Mouse (Mus musculus) CH12.LX (cell line): ENCODE results near the gene Add1. TPM values are rescaled to one million over a fixed set of nuclear protein-coding genes. Genes with fewer than 3 reads are reported as not detected.

Source experiments
- DNase-seq: peaks from one replicate; pipeline ENCODE4 v3.0.0-alpha.2; 2013; ENCODE audit errors: extremely low read depth
- H3K27ac ChIP-seq: 2 replicates; pipeline ENCODE4 v1.5.1; 2012; ENCODE audit warnings: low read depth, mild to moderate bottlenecking, control low read depth, moderate library complexity; ENCODE audit not compliant: insufficient read depth
- H3K27me3 ChIP-seq: replicated peaks from 2 replicates; pipeline ENCODE3; 2012; ENCODE audit warnings: inconsistent platforms
- H3K36me3 ChIP-seq, 2 experiments: replicated peaks in 1 of 2; 2 replicates each; pipeline versions ENCODE3 to v1.6.1; 2012; ENCODE audit warnings: inconsistent platforms in 1 of 2, low read length in 1 of 2, mild to moderate bottlenecking in 1 of 2, mixed read lengths in 1 of 2, moderate library complexity in 1 of 2; ENCODE audit not compliant: control insufficient read depth in 1 of 2, insufficient read depth in 1 of 2
- H3K4me1 ChIP-seq, 2 experiments: 2 replicates each; pipeline ENCODE4 v1.6.1; 2012; ENCODE audit warnings: inconsistent platforms in 1 of 2, moderate library complexity in 1 of 2; ENCODE audit not compliant: insufficient read depth in 2 of 2, control insufficient read depth in 1 of 2
- H3K4me2 ChIP-seq: 2 replicates; pipeline ENCODE4 v1.6.1; 2012; ENCODE audit warnings: low read depth, mild to moderate bottlenecking, control low read depth; ENCODE audit not compliant: poor library complexity, insufficient read depth, severe bottlenecking
- H3K4me3 ChIP-seq, 3 experiments: fragments of 150-350 bp in 1 of 3; sonication (generic) in 1 of 3; replicated peaks in 1 of 3; 2 replicates each; pipeline versions ENCODE3 to v1.5.1; 2011 to 2012; ENCODE audit warnings: low read depth in 2 of 3, low read length in 2 of 3, mild to moderate bottlenecking in 2 of 3, moderate library complexity in 2 of 3, control low read depth in 1 of 3, improper control_type of control experiment in 1 of 3, inconsistent platforms in 1 of 3, mixed read lengths in 1 of 3; ENCODE audit not compliant: poor library complexity in 1 of 3
- H3K79me2 ChIP-seq: replicated peaks from 2 replicates; pipeline ENCODE4 v1.6.1; 2012; ENCODE audit warnings: mild to moderate bottlenecking, moderate library complexity; ENCODE audit not compliant: control insufficient read depth, poor library complexity, insufficient read depth, severe bottlenecking; ENCODE audit errors: extremely low read depth
- H3K9ac ChIP-seq: 2 replicates; pipeline ENCODE4 v1.6.1; 2012; ENCODE audit warnings: low read depth, mild to moderate bottlenecking, control low read depth, moderate library complexity; ENCODE audit not compliant: insufficient read depth
- H3K9me3 ChIP-seq: replicated peaks from 2 replicates; pipeline ENCODE3; 2012; ENCODE audit warnings: low read length, inconsistent platforms, mixed read lengths
- E2F4 ChIP-seq: IDR thresholded peaks from 2 replicates; pipeline ENCODE4 v1.6.1; 2011; ENCODE audit warnings: low read depth, low read length, improper control_type of control experiment; ENCODE audit not compliant: insufficient replicate concordance
- ELF1 ChIP-seq: IDR thresholded peaks from 2 replicates; pipeline ENCODE4 v1.6.1; 2014; ENCODE audit warnings: low read depth, mild to moderate bottlenecking, inconsistent platforms, low read length, improper control_type of control experiment
- EP300 ChIP-seq: IDR thresholded peaks from 2 replicates; pipeline ENCODE4 v1.6.1; 2011; ENCODE audit warnings: low read length, improper control_type of control experiment
- ETS1 ChIP-seq: conservative IDR thresholded peaks from 2 replicates; pipeline ENCODE4 v1.6.1; 2012; ENCODE audit warnings: low read depth, mild to moderate bottlenecking, inconsistent platforms, low read length, improper control_type of control experiment, moderate library complexity
- GABPA ChIP-seq: IDR thresholded peaks from 2 replicates; pipeline ENCODE4 v1.6.1; 2012; ENCODE audit warnings: low read depth, low read length, improper control_type of control experiment, inconsistent platforms; ENCODE audit not compliant: insufficient replicate concordance
- IRF4 ChIP-seq: IDR thresholded peaks from 2 replicates; pipeline ENCODE4 v1.6.1; 2014; ENCODE audit warnings: low read depth, mild to moderate bottlenecking, inconsistent platforms, low read length, improper control_type of control experiment
- JUN ChIP-seq: IDR thresholded peaks from 2 replicates; pipeline ENCODE4 v1.6.1; 2011; ENCODE audit warnings: low read depth, mild to moderate bottlenecking, low read length, improper control_type of control experiment, moderate library complexity; ENCODE audit not compliant: insufficient read depth
- JUND ChIP-seq: conservative IDR thresholded peaks from 2 replicates; pipeline ENCODE4 v1.6.1; 2011; ENCODE audit warnings: low read depth, low read length, improper control_type of control experiment
- KAT2A ChIP-seq: IDR thresholded peaks from 2 replicates; pipeline ENCODE4 v1.6.1; 2012; ENCODE audit warnings: low read length, improper control_type of control experiment, inconsistent platforms; ENCODE audit not compliant: insufficient replicate concordance
- MAX ChIP-seq: IDR thresholded peaks from 2 replicates; pipeline ENCODE4 v1.6.1; 2011; ENCODE audit warnings: low read length, improper control_type of control experiment
- MAZ ChIP-seq: IDR thresholded peaks from 2 replicates; pipeline ENCODE4 v1.6.1; 2012; ENCODE audit warnings: low read depth, mild to moderate bottlenecking, inconsistent platforms, low read length, improper control_type of control experiment, moderate library complexity
- PAX5 ChIP-seq: IDR thresholded peaks from 2 replicates; pipeline ENCODE4 v1.6.1; 2012; ENCODE audit warnings: low read length, inconsistent platforms, mixed read lengths
- POLR2A ChIP-seq: IDR thresholded peaks from 2 replicates; pipeline ENCODE4 v1.6.1; 2011; ENCODE audit warnings: low read depth, mild to moderate bottlenecking, improper control_type of control experiment, low read length
- TCF12 ChIP-seq: IDR thresholded peaks from 2 replicates; pipeline ENCODE4 v1.6.1; 2014; ENCODE audit warnings: low read depth, mild to moderate bottlenecking, inconsistent platforms, low read length, improper control_type of control experiment
- USF2 ChIP-seq: conservative IDR thresholded peaks from 2 replicates; pipeline ENCODE4 v1.6.1; 2011; ENCODE audit warnings: low read depth, low read length, improper control_type of control experiment
- ZKSCAN1 ChIP-seq: IDR thresholded peaks from 2 replicates; pipeline ENCODE4 v1.6.1; 2012; ENCODE audit warnings: low read depth, inconsistent platforms, low read length, improper control_type of control experiment, borderline replicate concordance
- dilution Hi-C: fragments of 300-500 bp; cut with MboI; formaldehyde crosslinking; loops from 2 replicates; pipeline ENCODE4 v1.14.3; 2020; ENCODE audit warnings: low sequenced_read_pairs; ENCODE audit not compliant: extremely low pct_unique_long_range_greater_than_20kb, extremely low pct_ligation_motif_present
- in situ Hi-C: fragments of 300-500 bp; cut with MboI; formaldehyde crosslinking; loops from 3 replicates; pipeline ENCODE4 v1.14.3; 2019; ENCODE audit warnings: low sequenced_read_pairs, low pct_ligation_motif_present, low pct_unique_long_range_greater_than_20kb, mixed read lengths
- polyA plus RNA-seq: library from polyadenylated mRNA; unstranded; fragments of >175 nt; gene quantifications from 2 replicates; pipeline ENCODE4 v1.2.1, GENCODE M21; 2012; ENCODE audit warnings: low read depth; ENCODE audit not compliant: insufficient read length
- total RNA-seq, 2 experiments: library from RNA; depleted of rRNA; stranded (reverse); fragments of 300-350 nt in 1 of 2; fragments of >200 nt in 1 of 2; gene quantifications; 2 replicates each; pipeline ENCODE4 v1.2.3; 2012 to 2014

The Add1 gene
- total and polyA plus RNA-seq, 3 experiments = 28.1 to 46.0 (median 45.0) TPM

DNA sequence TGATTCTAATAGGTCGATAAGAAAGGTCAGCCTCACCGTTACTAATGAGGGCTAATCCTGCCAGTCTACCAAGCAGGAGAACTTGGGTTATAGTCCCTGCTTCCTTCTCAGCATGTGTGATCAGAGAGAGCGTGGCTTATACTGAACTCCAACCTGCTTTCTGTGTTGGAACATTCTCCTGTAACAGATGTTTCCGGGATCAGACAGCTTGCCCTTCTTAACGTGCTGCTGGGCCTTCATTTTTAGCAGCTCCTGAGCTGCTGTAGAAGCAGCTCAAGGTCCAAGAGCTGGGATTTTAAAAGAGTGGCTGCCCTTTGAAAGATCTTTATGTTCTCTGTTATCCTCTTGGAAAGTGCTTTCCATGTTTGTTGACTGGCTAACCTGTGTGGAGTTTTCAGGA is 11.8 kb downstream of the Add1 start:
- Histone ChIP-seq H3K79me2 (0 out of 2 replicates have a peak, but pooled peaks cover 4% of the 10 kb centered on the region), H3K27ac (no peak overlapping the region), H3K9me3 (no peaks in the 10 kb centered on the region), H3K4me1 (no peaks in the 10 kb centered on the region), H3K36me3 (peaks cover 0 to 4% of the 10 kb centered on the region in 2 experiments)
- in situ Hi-C loops = no loop called here
- TF ChIP-seq EP300 = no peak
- TF ChIP-seq GABPA = no peak
- TF ChIP-seq IRF4 = no peak
- TF ChIP-seq MAZ = no peak
- no peak for TF ChIP-seq ELF1
- TF ChIP-seq ZKSCAN1 = no peak
- TF ChIP-seq PAX5 = no peak
- TF ChIP-seq MAX = no peak
- TF ChIP-seq, all 38 proteins: peak for 0
- no peak overlapping the region for H3K9ac ChIP-seq
- H3K27me3 ChIP-seq = no peaks in the 10 kb centered on the region
- dilution Hi-C loops = no loop called here
- H3K4me2 ChIP-seq = no peak overlapping the region
- no peak overlapping the region for H3K4me3 ChIP-seq
- no peak for DNase-seq

DNA sequence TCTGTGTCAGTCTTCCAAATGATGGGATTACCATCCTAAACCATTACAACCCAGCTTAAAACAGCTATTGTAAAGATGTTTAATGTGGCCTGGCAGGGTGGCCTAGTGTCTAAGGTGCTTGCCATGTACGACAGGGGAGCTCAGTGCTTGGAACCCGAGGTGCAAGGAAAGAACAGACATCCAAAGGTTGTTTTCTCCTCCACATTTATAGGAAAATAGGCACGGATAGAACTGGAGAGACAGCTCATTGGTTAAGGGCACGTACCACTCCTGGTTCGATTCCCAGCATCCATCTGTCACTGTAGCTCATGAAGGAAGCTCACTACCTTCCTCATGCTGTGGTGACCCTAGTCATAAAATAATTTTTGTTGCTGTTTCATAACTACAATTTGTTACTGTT is 14.4 kb downstream of the Add1 start:
- no peak overlapping the region for H3K27ac ChIP-seq
- no peak overlapping the region for H3K4me2 ChIP-seq
- peaks cover 0 to 5% of the 10 kb centered on the region in 2 experiments for H3K36me3 ChIP-seq
- in situ Hi-C loops (no loop called here), dilution Hi-C loops (no loop called here)
- no peaks in the 10 kb centered on the region for H3K9me3 ChIP-seq
- 0 out of 2 replicates have a peak, but pooled peaks cover 4% of the 10 kb centered on the region for H3K79me2 ChIP-seq
- no peak overlapping the region for H3K4me3 ChIP-seq
- no peak for DNase-seq
- TF ChIP-seq GABPA (no peak), MAZ (no peak), JUN (no peak), ETS1 (no peak)
- no peak overlapping the region for H3K9ac ChIP-seq
- no peaks in the 10 kb centered on the region for H3K4me1 ChIP-seq
- no peaks in the 10 kb centered on the region for H3K27me3 ChIP-seq

- dilution Hi-C loops (no loop called here), in situ Hi-C loops (no loop called here)
- TF ChIP-seq GABPA = no peak
- no peak for TF ChIP-seq ZKSCAN1
- no peak for TF ChIP-seq MAX
- no peak for TF ChIP-seq JUND
- TF ChIP-seq POLR2A = no peak
- no peak for TF ChIP-seq E2F4
- no peak for TF ChIP-seq KAT2A
- no peak for TF ChIP-seq USF2
- no peak for TF ChIP-seq TCF12
- TF ChIP-seq ETS1 = no peak
- Histone ChIP-seq H3K27ac (no peak overlapping the region), H3K4me1 (no peaks in the 10 kb centered on the region), H3K79me2 (no peaks in the 10 kb centered on the region), H3K36me3 (peaks cover 0 to 5% of the 10 kb centered on the region in 2 experiments), H3K4me3 (no peak overlapping the region), H3K9ac (no peak overlapping the region), H3K4me2 (no peak overlapping the region), H3K27me3 (no peaks in the 10 kb centered on the region), H3K9me3 (no peaks in the 10 kb centered on the region)
- no peak for DNase-seq
Measured at GRCm38 (mm10) chr5:34590059-34590458, 16.6 kb downstream of the Add1 start.
